Mouse (Mus musculus) ES-CJ7 (cell line): Measurements from ENCODE around the gene Pef1.

Experiments
- DNase-seq: peaks from one replicate; pipeline ENCODE4 v3.0.0; 2011; ENCODE audit warnings: low read depth, low spot score

Pef1 gene

DNA sequence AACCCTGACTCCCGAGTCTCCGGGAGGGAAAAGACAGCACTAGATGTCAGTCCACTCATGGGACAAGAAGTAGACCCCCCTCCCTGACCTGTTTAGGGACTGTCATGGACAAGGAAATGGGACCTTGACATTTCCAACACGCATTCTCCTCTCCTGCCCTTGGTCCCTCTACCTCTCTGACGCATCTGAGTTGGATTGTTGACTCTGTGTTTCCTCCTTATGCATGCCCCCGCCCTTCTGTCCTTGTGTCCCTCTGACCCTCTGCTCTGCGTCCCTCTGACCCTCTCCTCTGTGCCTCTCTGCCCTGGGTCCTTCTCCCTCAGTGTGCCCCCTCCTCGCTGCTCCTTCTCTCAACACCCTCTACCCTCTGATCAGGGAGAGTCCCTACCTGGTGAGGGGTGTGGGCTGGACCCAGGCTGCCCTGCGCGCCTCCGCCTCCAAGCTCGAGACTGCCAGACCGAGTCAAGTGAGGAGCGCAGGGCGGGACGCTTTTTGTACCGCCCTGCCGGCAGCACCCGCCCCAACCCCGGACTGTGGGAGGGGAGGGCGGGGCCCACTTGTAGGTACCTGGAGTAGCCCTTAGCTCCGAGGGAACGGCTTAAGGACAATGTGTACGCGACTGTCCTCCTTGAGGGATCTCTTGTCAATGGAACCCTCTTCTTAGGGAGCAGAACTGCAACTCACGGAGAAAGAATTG lies 72.1 kb downstream of the Pef1 start:
- peak; percentile 64 for DNase-seq

DNA sequence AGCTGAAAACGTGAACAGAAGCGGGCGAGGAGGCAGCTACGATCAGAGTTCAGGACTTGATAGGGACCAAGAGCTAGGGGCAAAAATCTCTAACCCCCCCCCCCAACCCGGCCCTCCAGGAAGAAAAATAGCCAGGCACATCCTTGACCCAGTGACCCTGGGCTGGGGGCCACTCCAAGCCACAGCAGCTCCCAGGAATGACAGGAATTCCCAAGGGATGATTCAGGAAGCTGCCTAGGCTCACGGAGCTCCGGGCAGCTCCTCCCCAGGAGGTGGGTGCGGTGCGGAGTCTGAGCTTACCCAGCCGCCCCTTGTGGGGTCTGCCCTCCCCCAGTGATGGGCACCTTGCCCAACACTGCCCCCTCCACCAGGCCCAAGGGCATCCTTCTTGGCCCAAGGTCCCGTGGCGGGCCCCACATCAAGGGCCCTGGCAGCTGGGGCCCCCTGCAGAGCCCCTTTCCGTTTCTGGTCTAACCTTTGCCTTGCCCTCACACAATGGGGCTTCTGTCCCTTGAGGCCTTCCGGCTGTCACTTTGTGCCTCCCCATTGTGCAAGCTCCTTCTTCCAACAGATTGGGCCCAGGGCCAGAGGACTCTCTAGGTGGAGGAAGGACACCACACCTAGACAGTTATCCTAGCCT lies 72.8 kb downstream of the Pef1 start, which contains the start of gene Tinagl1:
Gene Tinagl1, minus strand, starts transcription at position 51 of the 640 bp plus-strand sequence.
- peak; percentile 54 for DNase-seq

DNA sequence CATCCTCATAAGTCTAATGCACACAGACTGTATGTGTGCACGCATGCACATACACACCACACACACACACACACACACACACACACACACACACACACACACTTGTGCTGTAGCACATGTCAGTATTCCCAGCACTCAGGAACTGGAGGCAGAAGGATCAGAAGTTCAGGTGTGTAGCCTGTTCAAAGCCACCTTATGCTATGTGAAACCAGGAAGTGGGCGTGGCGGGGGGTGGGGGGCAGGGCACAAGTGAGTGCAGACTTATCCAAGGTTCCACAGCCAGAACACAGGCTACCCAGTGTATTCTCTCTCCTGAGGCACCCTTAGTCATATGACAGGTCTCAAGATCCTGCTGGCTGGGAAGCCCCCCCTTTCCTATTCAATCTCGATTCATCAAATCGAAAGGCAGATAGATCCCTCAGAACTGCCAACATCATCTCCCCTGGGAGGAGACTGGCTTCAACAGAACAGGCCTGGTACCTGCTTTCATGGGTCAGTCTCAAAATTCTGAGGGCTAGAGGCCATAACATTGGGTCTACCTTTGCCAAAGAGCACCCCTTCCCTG lies 73.9 kb downstream of the Pef1 start:
- DNase-seq: no peak

DNA sequence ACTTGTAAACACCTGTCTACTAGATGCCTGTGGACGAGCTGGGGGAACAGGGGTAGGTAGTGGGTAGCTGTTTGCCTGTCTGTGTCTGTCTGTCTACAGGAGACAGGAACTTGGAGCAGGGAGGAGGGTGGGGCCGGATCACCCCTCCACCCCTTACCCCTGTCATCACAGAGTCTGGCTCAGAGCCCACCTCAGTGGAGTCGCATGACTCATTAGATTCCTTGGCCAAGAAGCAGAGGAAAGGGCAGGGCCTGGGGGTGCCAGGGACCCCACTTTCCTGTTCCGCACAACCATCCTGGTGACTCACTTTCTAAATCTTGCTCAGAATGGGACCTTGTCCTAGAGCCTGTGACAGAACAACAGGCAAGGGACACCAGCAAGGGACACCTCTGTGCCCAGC lies 74.7 kb downstream of the Pef1 start:
- DNase-seq: no peak

DNA sequence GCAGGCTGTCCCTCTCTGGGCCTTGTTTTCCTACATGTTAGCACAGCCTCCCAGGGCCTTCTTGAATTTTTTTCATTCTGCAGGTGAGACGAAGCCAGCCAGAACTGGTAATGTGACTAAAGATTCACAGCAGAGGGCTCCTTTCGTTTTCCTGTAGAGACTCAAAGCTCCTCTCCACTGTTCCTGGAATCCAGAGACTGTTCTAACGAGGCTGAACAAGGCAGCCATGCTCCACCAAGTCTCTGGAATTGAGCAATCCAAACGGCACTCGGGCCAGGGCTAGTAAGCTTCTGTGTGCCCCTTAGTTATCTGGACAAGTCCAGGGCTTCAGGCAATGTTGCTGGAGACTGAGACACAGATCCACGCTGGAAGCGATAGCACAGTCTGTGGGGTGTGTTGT lies 75.2 kb downstream of the Pef1 start:
- DNase-seq: no peak
